Mouse (Mus musculus) midbrain, postnatal 0 days (tissue): ENCODE results near the gene Gtsf1l. TPM values are rescaled to one million over a fixed set of nuclear protein-coding genes. Genes with fewer than 3 reads are reported as not detected.

Experiments
- ATAC-seq: fragments of 200-750 bp; cut with Nextera tagmentation; 2 replicates; pipeline ENCODE4 v1.8.0; 2017; ENCODE audit warnings: moderate number of reproducible peaks, mild to moderate bottlenecking, moderate TSS enrichment, moderate library complexity; ENCODE audit not compliant: low FRiP score
- DNase-seq: peaks from one replicate; pipeline ENCODE4 v3.0.0-alpha.2; 2015; ENCODE audit warnings: low spot score
- H3K27ac ChIP-seq: fragments of 300-500 bp; sonication (generic); 2 replicates; pipeline ENCODE4 v1.5.1; 2014; ENCODE audit warnings: low read depth, mild to moderate bottlenecking, low read length, mixed read lengths
- H3K27me3 ChIP-seq: fragments of 300-500 bp; sonication (generic); 2 replicates; pipeline ENCODE4 v1.6.1; 2014; ENCODE audit warnings: low read length, control low read depth, mixed read lengths; ENCODE audit not compliant: insufficient read depth
- H3K36me3 ChIP-seq: fragments of 300-500 bp; sonication (generic); 2 replicates; pipeline ENCODE4 v1.6.1; 2014; ENCODE audit warnings: low read length, control low read depth, mixed read lengths; ENCODE audit not compliant: insufficient read depth
- H3K4me1 ChIP-seq: fragments of 300-500 bp; sonication (generic); 2 replicates; pipeline ENCODE4 v1.6.1; 2014; ENCODE audit warnings: mild to moderate bottlenecking, control low read depth, antibody characterized with exemption, low read length, mixed read lengths; ENCODE audit not compliant: insufficient read depth
- H3K4me2 ChIP-seq: fragments of 300-500 bp; sonication (generic); 2 replicates; pipeline ENCODE4 v1.6.1; 2014; ENCODE audit warnings: low read depth, mild to moderate bottlenecking, low read length, mixed read lengths; ENCODE audit not compliant: poor library complexity, severe bottlenecking
- H3K4me3 ChIP-seq: fragments of 300-500 bp; sonication (generic); 2 replicates; pipeline ENCODE4 v1.5.1; 2014; ENCODE audit warnings: low read depth, mild to moderate bottlenecking, low read length, moderate library complexity
- H3K9ac ChIP-seq: fragments of 300-500 bp; sonication (generic); replicated peaks from 2 replicates; pipeline ENCODE4 v1.6.1; 2014; ENCODE audit warnings: mild to moderate bottlenecking, low read length, moderate library complexity, mixed read lengths; ENCODE audit not compliant: poor library complexity, severe bottlenecking
- H3K9me3 ChIP-seq: fragments of 300-500 bp; sonication (generic); 2 replicates; pipeline ENCODE4 v1.6.1; 2016; ENCODE audit warnings: low read length, control low read depth
- CTCF ChIP-seq: IDR thresholded peaks from 2 replicates; pipeline ENCODE4 v1.5.1; 2016; ENCODE audit warnings: antibody characterized with exemption, mild to moderate bottlenecking
- WGBS: fragments of 180-500 bp; shearing (Covaris S2); extraction: QIAGEN DNeasy Blood & Tissue Kit; methylation state at CpG from one replicate; pipeline ENCODE4 v1.1.7; 2014; 5-methylcytosine and 5-hydroxymethylcytosine counted together
- polyA plus RNA-seq: library from polyadenylated mRNA; unstranded; fragments of >200 nt; fragmentation: Nextera tagmentation; extraction: Ambion mirVana; gene quantifications from 2 replicates; pipeline ENCODE4 v1.2.1, GENCODE M21; 2015
- total RNA-seq: library from RNA; depleted of rRNA; stranded (reverse); fragments of >200 nt; gene quantifications from 2 replicates; pipeline ENCODE4 v1.2.3, GENCODE M21; 2014

The Gtsf1l gene
- total and polyA plus RNA-seq, 2 experiments from 2014 or later = not detected

DNA sequence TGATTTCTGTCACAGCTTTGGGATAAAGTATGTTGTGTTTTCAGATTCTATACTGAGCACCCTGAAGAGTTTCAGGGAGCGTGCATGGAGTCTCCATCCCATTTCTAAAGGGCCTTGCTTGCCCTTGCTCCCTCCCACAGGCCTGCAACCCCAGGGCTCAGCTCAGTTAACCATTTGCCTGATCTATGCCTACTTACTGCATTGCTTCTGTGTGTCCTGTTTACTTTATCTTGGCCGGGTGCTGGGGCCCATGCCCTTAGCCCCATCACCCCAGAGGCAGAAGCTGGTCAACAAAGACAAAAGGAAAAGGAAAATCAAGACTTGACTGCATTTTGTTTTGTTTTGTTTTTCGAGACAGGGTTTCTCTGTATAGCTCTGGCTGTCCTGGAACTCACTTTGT, 16.1 kb downstream of the Gtsf1l start:
- Histone ChIP-seq H3K4me3 (no peak overlapping the region), H3K27me3 (no peaks in the 10 kb centered on the region), H3K4me1 (no peaks in the 10 kb centered on the region), H3K9me3 (no peaks in the 10 kb centered on the region), H3K36me3 (no peaks in the 10 kb centered on the region), H3K9ac (no peak overlapping the region), H3K4me2 (no peak overlapping the region), H3K27ac (no peak overlapping the region)
- 90% methylated on average over 3 of the region's 3 CpGs for WGBS
- no peak for TF ChIP-seq CTCF
- no peak for ATAC-seq
- no peak for DNase-seq

DNA sequence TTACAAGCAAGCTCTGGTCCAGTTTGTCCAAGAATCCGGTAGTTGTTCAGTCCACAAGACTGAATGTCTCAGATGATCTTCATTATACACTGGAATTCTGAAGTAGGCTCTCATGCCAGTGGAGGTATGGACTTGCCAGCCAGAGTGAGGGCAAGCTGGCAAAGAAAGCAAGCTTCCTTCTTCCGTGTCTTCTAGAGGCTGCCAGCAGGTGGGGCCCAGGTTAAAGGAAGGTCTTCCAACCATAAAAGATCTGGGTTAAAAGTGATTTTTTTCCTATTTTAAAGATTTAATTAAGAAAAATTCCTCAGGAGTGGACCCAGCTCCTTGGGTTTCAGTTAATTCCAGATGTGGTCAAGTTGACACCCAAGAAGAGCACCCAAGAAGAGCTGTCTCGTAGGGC, 17.4 kb downstream of the Gtsf1l start:
- no peak for DNase-seq

DNA sequence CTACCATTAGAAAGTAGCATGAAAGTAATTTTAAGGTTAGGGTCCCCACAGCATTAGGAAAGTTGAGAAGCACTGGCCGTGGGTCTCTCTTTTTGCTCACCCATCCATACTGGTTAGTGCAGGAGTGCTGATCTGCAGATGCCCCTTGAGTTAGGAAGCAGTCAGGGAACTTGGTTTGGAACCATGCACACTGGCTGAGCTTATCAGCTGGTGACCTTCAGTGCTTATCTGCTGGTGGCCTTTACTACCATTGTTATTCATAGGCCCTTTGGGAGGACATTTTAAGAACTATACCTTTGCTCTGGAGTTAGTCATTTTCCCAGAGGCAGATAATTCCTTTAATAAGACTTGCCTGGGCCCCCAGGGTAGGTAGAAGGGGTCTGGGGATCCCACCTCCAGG, 20.4 kb downstream of the Gtsf1l start:
- no peaks in the 10 kb centered on the region for H3K4me1 ChIP-seq
- no peaks in the 10 kb centered on the region for H3K36me3 ChIP-seq
- WGBS = 93% methylated on average over 1 of the region's 1 CpGs
- ATAC-seq = no peak
- H3K9ac ChIP-seq = no peak overlapping the region
- no peak overlapping the region for H3K27ac ChIP-seq
- no peak overlapping the region for H3K4me2 ChIP-seq
- H3K27me3 ChIP-seq = no peaks in the 10 kb centered on the region
- no peak for TF ChIP-seq CTCF
- H3K9me3 ChIP-seq = no peaks in the 10 kb centered on the region
- no peak overlapping the region for H3K4me3 ChIP-seq
- no peak for DNase-seq

More for the DNA sequence above, 17.4 kb downstream of the Gtsf1l start:
- peak; percentile 74 for TF ChIP-seq CTCF
- ATAC-seq = no peak
- H3K9me3 ChIP-seq = no peaks in the 10 kb centered on the region
- no peak overlapping the region for H3K4me2 ChIP-seq
- H3K36me3 ChIP-seq = no peaks in the 10 kb centered on the region
- H3K4me3 ChIP-seq = no peak overlapping the region
- no peaks in the 10 kb centered on the region for H3K27me3 ChIP-seq
- no peak overlapping the region for H3K9ac ChIP-seq
- no peak overlapping the region for H3K27ac ChIP-seq
- WGBS = 86% methylated on average over 3 of the region's 3 CpGs
- no peaks in the 10 kb centered on the region for H3K4me1 ChIP-seq

DNA sequence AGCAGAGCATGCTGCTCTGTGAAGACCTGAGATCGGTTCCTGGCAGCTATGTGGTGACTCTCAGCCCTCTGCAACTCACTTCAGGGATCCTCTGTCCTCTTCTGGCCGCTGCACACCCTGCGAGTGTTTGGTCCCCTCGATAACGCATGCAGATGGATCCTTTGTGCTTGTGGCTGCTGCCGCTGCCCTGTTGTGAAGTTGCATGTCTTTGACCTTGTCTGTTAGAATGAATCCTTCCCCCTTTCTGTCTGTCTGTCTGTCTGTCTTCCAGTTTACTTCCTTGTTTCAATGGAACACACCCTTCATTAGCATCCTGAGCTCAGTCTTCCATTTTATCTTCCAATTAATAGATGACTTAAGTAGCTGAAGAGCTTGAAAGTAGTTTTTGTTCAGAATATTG, 21.3 kb downstream of the Gtsf1l start:
- Histone ChIP-seq H3K36me3 (no peaks in the 10 kb centered on the region), H3K27me3 (no peaks in the 10 kb centered on the region), H3K4me2 (no peak overlapping the region), H3K27ac (no peak overlapping the region), H3K9me3 (no peaks in the 10 kb centered on the region), H3K9ac (no peak overlapping the region), H3K4me3 (no peak overlapping the region), H3K4me1 (no peaks in the 10 kb centered on the region)
- TF ChIP-seq CTCF = no peak
- WGBS = 92% methylated on average over 6 of the region's 6 CpGs
- ATAC-seq (no peak), DNase-seq (no peak)

DNA sequence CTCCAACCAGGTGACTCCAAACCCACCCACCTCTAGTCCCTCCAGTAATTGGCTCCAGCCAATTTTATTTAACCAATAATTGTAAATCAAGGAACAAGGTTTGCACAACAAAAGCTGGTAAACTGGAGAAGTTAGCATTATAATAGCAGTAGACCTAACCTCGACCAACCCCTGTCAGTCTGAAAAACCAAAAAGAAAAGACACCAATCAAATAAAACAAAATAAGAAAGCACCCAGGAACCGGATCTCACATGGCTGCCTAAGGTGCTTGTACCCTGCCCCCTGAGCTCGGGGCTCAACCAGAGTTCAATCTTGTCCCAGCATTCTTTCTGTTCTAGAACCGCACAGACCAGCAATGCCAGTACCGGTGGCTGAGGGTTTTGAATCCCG, 25.5 kb downstream of the Gtsf1l start:
- WGBS = 71% methylated on average over 6 of the region's 6 CpGs
- Histone ChIP-seq H3K4me2 (no peak overlapping the region), H3K9me3 (no peaks in the 10 kb centered on the region), H3K27me3 (no peaks in the 10 kb centered on the region), H3K36me3 (no peaks in the 10 kb centered on the region), H3K4me1 (no peaks in the 10 kb centered on the region), H3K4me3 (no peak overlapping the region), H3K27ac (no peak overlapping the region), H3K9ac (no peak overlapping the region)
- ATAC-seq (no peak), DNase-seq (no peak)
- TF ChIP-seq CTCF = no peak

DNA sequence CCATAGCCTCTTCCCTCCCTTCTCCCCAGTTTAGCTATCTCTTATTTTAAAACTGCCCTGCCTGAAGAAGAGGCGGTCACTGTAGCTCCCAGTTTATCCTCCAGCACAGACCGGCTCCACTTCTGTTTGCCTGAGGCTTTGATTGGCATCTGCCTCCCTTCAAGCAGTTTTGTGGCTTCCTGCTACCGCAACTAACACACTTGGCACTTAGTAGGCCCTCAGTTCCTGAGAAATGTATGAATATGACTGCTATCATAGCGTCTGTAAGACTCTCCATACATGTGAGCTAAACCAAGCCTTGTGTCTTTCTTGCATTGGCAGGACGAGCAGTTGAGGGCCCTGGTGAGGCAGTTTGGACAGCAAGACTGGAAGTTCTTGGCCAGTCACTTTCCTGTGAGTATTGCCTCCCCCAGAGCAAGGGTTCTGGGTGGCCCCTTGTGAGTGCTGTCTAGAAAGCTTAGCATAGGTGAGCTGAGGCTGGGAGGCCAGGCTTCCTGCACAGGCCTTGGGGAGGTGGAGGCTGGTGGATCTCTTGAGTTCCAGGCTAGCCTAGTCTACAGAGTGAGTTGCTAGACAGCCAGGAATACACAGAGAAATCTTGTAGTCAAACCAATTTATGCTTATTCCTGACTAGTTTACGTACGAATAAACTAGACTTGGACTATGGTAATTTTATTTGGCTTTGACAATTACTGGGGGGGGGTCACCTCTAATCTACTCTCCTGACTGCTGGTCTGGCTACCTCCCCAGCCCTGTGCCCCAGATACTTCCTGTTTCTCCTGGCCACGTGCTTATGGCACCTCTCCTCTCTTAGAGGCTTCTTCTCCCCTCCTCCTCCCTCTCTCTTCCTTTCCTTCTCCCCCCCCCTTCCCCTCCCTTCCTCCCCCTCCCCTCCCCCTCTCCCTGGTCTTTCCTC, 26.2 kb downstream of the Gtsf1l start:
- Histone ChIP-seq H3K4me2 (no peak overlapping the region), H3K27ac (no peak overlapping the region), H3K27me3 (no peaks in the 10 kb centered on the region), H3K4me3 (no peak overlapping the region), H3K36me3 (no peaks in the 10 kb centered on the region), H3K9ac (no peak overlapping the region), H3K4me1 (no peaks in the 10 kb centered on the region), H3K9me3 (no peaks in the 10 kb centered on the region)
- no peak for TF ChIP-seq CTCF
- ATAC-seq = no peak
- DNase-seq = no peak
- 87% methylated on average over 8 of the region's 8 CpGs for WGBS
